Mouse (Mus musculus): ENCODE measurements around the gene Rnf130.

GRCm38 (mm10) chr11:50145529-50145928 is 120.4 kb downstream of the Rnf130 start:
- no peak for TF ChIP-seq CTCF (IDR thresholded peaks at IDR 0.05)
- TF ChIP-seq EP300 (IDR thresholded peaks at IDR 0.05) = no peak

Data from lung, postnatal 0 days (tissue).